Mouse (Mus musculus): ENCODE results near the gene Apba1.

Apba1 gene

DNA sequence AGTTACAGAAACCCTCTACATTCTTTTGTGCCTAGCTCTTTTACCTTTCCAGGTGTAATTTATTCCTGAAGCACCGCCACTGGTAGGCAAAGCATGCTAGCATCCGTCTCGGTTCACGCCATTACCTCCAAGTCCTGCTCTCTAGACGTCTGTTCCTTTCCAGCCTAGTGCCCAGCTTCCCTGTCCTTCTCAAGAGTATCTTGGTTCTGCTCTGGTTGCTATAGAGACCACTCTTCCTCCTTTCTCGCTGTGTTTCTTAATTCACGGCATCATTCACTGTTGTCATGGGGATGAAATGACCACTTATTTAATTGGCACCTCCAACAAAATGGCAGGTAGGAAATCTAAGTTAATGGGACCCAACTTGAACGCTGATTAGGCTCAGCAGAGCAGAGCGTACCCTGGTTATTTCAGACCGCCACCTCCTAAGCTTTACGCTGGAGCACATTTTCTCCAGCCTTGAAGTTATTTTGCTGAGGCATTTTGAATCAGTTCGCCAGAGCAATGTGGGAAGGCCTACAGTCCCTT, 182.8 kb downstream of the Apba1 start:
- DNase-seq (ENCODE audit: low spot score): no peak

DNA sequence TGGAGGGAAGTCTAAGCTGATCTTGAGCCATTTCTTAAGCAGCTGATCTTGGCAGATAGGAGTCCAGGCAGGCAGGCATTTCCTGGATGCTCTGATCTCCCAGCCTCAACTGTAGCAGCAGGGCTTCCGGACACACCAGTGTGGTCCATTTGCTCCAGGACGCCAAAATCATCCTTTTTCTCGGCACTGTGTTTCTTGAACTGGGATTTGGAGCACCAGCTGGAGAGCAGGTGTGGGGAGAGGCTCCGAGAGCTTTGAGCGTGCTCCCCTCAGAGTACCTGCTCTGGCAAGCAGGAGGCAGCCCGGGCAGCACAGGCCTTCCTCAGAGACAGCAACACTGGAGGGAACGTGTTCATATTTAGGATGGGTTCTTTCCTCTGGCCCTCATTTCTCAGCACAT, 184.2 kb downstream of the Apba1 start:
- DNase-seq (ENCODE audit: low spot score): no peak

DNA sequence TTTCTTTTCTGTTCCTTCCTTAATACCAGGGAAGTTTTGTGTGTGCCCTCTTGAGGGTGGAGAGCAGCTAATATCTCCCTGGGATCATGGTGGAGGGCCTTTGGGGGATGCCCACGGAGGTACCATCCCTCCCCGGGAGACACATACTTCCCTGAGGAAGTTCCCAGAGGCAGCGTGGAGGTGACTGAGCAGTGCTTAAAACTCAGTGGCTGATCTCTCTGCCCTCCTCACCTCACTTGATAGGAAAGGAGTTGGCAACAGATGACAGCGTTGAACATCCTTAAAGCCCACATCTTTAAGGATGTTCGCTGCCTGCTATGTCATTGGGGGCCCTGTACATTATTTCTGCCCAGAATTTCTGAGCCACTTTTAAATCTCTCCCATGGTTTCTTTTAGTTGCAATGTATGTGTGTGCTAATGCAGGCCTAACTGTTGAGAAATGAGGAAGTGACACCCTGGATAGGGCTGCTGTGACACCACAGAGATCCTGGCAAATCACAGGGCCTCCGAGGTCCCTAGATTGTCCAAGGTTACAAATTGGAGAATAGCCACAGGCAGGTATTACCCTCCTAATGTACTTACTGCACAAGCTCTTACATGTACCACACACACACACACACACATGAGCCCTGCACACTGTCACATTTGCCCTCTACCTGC, 187.5 kb downstream of the Apba1 start:
- no peak for DNase-seq (ENCODE audit: low spot score)

DNA sequence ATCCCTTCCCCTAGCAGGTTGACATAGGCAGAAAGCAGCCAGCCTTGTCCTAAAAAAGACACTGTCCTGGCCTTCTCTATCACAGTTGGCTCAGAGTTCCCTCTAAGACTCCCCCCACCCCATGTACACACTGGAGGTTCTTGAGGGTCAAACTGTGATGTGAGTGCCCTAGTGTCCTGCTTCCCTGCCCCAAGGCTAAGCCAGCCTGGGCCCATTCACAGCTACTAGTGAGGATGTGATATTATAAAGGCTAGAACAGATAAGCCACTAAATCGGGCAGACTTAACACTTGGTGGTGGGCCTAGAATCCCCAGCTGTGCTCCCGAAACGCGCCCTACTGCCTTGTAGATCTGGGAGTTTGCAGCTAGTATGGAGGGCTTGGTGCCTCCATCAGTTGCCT, 188.1 kb downstream of the Apba1 start:
- no peak for DNase-seq (ENCODE audit: low spot score)

DNA sequence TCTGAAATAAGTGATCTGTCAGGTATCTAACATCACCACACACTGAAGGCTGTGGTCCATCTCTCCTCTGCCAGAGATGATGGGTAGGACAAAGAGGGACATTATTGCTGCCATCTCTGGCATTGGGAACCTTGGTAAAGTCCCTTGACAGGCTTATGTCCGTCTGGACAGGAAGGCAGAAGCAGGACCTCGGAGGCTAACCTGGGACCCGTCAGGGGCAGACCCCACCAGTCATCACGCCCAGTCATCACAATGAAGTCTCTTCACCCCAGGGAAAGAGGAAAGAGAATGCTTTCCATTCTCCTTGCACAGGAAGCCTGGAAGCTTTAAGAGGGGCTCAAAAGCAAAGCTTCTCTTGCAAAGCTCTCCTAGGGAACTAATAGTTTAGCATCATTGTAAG, 189.2 kb downstream of the Apba1 start:
- DNase-seq (ENCODE audit: low spot score): no peak

DNA sequence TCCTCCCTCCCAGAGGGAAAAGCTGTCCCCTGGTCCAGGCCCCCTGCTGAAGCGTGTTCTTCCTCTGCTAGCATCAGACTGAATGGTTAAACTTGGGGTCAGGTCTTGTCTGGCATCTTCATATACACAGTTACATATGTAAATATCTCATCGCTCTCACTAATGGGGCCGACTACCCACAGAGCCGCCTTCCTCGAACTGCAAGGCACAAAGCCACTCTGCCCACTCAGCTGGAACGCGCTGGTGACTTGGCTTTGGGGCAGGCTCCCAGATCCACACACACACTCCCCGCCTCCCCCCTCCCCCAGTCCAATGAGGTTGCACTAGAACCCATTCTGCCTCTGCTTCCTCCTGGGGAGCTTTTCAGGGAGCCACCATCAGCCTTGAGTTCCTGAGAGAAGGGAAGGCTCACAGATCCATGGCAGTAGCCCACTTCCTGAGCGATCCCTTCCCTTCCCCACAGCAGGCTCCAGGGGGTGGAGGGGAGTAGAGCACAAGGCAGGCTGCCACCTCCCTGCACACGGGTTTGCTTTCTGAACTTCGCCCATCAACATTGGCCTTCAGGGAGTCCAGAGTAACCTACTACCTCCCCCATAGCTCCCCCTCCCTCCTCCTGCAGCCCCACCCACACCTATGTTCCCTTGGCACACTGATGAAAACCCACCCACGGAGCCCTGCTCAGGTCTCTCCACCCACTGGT, 189.8 kb downstream of the Apba1 start:
- DNase-seq (ENCODE audit: low spot score): no peak

DNA sequence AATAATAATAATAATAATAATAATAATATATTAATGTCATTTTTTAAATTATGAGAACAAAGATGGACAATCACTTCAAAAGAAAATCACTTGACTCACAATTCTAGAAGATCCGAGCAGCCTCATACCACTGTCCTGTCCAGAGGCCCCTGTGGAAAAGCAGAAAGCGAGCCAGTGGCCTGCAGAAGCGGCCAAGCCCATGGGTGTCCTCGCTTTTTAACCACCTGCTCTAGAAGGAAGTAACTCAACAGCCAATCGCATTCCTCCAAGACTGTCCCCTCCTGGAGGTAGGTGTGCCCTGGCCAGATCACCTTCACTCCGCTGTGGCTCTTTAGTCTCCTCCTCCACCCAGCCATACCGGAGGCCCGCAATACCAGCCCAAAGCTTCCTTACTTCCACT, 196.8 kb downstream of the Apba1 start:
- no peak for DNase-seq (ENCODE audit: low spot score)

DNA sequence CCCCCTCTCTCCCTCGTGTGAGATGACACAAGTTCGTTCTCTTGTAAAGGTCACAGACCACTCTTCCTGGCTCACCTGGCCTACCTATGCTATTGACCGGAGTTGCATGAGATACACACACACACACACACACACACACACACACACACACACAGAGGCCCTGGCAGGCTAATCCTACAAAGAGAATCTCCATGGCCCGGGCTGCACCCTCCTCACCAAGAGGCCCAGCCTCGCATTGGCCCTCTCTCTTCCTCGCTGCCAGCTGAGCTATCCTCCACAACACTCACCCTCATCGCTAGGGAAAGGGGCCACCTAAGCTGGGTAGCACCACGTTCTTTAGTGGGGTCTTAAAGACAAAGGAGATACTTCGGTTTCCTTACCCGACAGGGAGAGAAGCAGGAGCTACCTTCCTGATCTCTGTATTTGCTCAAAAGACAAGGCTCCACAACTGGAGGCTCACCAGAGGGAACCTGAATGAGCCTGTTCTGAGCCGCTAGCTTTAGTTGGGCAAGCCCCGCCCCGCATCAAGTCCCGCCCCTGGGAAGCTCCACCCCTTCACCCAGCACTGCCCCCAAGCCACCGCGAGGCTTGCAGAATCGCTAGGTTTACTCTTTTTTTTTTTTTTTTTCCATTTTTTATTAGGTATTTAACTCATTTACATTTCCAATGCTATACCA, 197.8 kb downstream of the Apba1 start:
- DNase-seq (ENCODE audit: low spot score): no peak

DNA sequence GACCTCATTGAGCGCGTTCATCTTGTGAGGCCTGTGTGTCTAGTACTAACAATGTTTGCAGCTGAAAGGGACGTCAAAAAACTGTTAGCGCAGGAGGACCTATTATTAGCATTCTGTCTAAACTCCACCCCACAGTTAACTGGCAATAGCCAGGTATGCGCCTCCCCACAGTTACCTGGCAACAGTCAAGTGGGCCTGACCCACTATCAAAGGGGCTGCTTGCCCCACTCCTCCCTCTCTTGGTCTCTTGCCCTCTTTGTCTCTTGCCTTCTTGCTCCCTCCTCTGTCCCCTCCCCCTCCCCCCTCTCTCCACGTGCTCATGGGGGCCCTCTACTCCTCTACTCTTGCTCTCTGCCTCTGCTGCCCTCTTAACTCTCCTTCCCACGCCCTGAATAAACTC, 198.9 kb downstream of the Apba1 start:
- no peak for DNase-seq (ENCODE audit: low spot score)

DNA sequence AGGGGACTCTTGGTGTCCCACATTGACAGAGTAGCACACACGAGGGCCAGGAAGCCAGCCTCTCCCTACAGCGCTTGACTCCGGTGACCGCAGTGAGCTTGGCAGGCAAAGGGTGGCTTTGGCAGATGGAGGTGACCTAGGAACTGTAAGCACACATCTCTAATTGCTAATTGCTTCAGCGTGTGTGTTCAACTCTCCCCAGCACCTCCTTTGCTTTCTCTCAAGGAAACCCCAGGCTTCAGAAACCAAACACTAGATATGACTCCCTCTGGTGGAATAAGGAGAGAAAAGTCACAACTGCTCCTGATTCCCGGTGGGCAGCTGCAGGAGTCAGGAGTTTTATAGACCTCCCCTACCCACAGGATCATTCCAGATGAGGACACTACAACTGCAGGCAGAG, 200.2 kb downstream of the Apba1 start:
- DNase-seq (ENCODE audit: low spot score): no peak

DNA sequence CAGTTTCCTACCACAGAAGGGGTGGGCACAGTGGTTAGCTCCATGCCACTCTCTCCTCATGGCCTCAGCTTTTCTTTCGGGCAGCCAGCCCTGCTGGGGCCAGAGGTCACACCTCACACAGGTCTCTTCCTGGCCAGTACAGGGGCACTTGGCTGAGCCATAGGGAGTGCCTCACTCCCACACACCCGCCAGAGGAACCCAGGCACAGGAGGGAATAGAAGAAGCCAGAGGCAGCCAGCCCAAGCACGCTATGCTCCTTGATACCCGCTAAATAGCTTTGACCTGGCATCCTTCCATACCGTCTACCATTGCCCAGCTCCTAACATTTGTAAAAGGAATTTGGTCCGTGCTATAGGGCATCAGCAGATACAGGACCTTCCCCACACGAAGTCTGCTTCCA, 201.2 kb downstream of the Apba1 start:
- DNase-seq (ENCODE audit: low spot score): no peak

DNA sequence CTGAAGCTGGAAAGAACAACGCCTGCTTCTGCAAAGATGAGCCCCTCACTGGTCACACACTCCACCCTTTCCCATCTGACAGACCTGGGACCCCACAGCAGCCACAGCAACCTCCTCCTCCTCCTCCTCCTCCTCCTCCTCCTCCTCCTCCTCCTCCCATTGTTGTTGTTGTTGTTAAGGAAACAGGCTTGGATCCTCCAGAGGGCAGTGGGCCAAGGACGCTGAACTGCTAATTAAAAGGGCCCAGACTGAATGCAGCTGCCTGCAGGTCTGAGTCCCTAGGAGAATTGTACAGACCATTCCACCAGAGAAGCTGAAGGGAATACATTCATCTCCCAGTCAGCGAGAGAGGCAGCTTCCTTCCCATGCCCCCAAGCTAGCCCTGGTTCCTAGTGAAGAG, 201.6 kb downstream of the Apba1 start:
- no peak for DNase-seq (ENCODE audit: low spot score)

DNA sequence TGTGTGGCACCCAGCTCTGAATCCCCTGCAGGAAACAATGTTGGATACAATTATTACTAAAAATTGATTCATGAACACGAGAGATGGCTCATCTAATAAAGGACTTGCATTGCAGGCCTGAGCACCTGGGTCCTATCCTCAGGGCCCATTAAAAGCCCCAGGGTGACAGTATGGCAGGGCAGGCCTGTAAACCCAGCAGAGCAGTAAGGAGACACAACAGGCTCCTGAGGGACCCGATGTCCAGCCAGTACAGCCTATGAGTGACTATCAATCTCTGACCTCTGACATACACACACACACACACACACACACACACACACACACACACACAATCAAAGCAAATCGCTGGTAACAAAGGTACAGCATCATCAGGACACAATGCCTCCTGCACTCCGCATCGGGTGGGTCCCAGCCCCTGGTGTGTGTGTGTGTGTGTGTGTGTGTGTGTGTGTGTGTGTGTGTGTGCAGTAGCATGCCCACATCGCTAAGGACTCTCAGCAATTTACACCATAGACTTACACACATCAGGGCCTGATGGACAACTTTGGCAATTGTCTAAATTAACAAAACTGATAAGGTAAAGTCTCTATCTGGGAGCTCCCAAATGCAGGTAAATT, 202.3 kb downstream of the Apba1 start:
- no peak for DNase-seq (ENCODE audit: low spot score)

DNA sequence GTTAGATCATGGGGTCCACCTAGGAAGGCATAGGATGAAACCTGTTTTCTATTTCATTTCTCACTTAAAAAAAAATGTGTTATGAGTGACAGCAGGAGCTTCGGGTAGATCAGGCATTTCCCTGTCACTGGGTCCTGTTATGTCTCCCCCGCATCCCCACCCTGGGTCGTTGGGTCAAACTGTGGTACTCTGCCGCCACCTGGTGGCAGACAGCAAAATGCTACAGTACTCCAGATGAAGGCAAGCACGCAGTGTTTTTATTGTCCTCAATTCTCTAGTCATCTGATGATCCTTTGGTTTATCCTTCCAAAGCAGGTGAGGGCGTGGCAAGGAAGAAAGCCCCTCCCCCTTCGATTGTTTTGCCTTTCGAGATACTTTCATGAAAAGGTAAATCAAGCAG, 202.8 kb downstream of the Apba1 start:
- no peak for DNase-seq (ENCODE audit: low spot score)

DNA sequence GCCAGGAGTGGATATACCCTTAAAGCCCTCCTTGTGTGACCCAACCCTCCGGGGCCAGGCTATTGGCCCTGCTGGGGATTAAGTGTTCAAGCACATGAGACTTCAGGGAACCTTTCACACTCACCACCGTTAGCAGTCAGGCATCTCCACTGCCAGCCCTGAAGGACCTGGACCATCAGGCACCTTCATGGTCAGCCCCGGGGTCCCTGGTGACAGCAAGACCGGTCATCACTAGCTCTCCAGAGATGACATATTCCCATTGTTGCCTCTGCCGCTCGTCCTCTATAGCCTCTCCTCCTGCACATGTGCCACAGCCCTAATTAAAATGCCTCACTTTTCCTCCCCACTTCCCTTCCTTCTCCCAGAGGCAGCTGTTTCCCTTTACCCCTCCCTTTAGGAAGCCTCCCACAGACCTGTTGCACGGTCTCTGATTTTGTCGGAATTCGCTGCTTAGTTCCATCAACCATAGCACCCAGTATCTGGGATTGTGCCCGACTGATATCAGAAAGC, 205.8 kb downstream of the Apba1 start:
- DNase-seq (ENCODE audit: low spot score): no peak

DNA sequence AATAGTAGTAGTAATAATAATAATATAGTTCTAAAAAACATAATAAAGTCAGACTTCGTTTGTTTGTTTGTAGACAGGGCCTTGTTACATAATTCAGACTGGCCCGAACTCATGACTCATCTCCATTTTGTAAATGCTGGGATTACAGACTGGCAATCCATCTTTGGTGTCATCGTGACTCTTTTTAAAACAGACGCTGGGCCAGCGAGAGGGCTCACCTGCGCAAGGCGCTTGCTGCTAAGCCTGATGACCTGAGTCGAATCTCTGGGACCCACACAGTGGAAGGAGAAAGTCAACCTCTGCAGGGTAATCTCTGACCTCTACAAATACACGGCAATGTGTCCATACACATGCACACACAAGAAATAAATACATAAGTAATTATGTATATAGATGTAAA, 207.7 kb downstream of the Apba1 start:
- DNase-seq (ENCODE audit: low spot score): no peak

DNA sequence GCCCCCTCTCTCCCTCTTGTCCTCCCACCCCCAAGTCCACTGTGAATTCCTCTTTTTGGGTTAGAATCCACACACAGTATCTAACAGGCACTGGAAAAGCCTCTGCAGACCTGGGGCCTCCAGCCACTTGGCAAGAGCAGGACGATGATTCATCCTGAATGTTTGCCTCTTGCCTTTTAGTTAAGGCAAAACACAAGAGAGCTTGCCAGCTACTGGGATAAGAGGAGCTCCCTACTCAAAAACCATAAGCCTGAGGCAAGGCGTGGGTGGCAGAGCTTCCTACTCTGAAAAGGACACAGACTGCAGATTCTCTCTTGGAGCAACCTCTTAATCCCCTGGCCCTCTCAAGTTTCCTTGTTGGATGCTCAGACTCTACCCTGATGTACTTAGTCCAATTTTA, 208.5 kb downstream of the Apba1 start:
- DNase-seq (ENCODE audit: low spot score): no peak

DNA sequence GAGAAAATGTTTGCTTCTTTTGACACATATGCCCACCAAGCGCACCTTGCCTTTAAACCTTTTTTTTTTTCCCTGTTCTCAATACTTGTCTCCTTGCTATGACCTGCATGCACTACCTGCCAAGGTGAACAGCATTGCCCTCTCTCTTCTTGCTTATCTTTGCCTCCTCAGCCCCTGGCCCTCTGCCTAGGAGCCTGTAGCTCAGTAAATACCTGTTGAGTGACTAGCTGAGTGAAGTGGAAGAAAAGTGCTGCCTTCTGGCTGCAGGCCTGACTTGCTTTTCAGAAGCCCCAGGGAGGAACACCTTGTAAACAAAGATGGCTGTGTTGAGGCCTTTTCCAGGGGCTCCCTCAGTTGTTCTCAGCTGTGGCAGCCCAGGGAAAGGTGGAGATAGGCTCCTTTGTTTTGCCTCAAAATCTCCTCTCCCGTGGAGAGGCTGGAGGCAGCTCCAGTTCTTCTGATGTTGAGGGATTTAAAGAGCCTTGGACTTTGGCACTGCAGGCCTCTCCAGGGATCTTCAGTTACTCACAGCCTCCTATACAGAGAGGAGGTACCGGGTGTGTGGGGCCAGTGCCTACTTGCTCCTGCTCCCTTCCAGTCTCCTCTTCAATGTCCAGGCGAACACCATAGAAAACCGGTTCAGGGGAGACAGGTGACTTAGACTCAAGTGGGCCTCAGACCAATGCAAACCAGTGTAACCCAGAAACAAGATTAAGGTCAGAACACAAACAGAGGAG, 209.6 kb downstream of the Apba1 start:
- DNase-seq (ENCODE audit: low spot score): no peak

DNA sequence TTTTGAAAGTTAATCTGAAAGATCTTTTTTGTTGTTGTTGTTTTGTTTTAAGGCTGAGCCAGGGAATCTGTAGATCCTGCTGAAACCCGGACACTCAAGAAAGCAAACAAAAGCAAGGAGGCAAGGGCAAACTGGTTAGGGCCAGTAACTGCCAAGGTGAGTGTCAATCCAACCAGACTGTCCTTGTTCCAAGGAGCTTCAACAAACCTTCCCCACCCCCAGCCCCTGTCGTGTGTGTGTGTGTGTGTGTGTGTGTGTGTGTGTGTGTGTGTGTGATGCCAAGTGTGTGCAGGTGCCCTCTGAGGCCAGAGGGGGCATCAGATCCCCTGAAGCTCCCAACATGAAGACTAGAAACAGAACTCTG, 210.2 kb downstream of the Apba1 start:
- no peak for DNase-seq (ENCODE audit: low spot score)

DNA sequence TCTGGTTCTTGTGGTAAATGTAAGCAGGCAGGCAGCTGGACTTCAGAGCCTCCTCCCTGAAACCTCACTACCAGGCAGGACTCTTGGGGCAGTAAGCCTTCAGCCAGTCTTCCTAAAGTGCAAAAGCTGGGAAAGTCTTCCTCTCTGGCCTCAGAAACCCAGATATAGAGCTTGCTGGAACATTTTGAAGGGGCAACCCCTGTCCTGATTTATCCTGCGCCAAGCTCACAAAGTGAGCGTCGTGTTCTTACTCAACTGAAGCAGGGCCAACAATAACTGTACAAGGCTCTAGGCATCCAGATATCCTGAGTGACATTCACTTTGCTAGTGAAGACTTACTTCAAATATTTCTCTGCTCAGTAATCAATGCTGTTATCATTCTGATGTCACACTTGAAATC, 211.7 kb downstream of the Apba1 start:
- no peak for DNase-seq (ENCODE audit: low spot score)

DNA sequence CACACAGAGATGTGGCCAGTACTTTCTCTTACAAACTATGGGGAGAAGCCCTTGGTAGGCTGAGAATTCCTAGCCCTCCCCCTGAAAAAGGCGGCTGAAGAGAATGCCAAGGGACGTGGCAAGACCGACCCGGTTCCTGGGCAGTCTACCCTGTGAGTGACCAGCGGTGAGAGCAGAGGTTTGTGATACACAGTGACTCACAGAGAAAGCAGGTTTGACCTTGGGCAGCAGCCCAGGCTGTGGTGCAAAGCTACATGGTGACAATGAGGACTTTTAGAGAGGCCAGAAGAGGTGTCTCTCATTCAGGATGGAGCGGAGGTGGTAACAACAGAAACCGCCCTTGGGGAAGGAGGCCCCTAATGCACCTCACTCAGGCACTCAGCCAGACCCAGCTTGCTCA, 212.7 kb downstream of the Apba1 start:
- no peak for DNase-seq (ENCODE audit: low spot score)

All from T-cell, adult 2 months (primary cell).